Mouse (Mus musculus) lung, embryonic 14.5 days (tissue): ENCODE results near the gene Ntm. TPM values are rescaled to one million over a fixed set of nuclear protein-coding genes. Genes with fewer than 3 reads are reported as not detected.

Experiments used
- ATAC-seq: fragments of 200-750 bp; cut with Nextera tagmentation; 2 replicates; pipeline ENCODE4 v1.8.0; 2017; ENCODE audit warnings: mild to moderate bottlenecking, moderate TSS enrichment, moderate library complexity; ENCODE audit not compliant: insufficient read depth
- DNase-seq: peaks from one replicate; pipeline ENCODE4 v3.0.0-alpha.2; 2015
- H3K27ac ChIP-seq: fragments of 300-500 bp; sonication (generic); 2 replicates; pipeline ENCODE4 v1.5.1; 2014; ENCODE audit warnings: low read depth, mild to moderate bottlenecking, moderate library complexity
- H3K27me3 ChIP-seq: fragments of 300-500 bp; sonication (generic); 2 replicates; pipeline ENCODE4 v1.6.1; 2014; ENCODE audit warnings: low read length, control low read depth; ENCODE audit not compliant: insufficient read depth
- H3K36me3 ChIP-seq: fragments of 300-500 bp; sonication (generic); 2 replicates; pipeline ENCODE4 v1.6.1; 2014; ENCODE audit warnings: control low read depth; ENCODE audit not compliant: insufficient read depth
- H3K4me1 ChIP-seq: fragments of 300-500 bp; sonication (generic); 2 replicates; pipeline ENCODE4 v1.6.1; 2014; ENCODE audit warnings: antibody characterized with exemption, control low read depth; ENCODE audit not compliant: insufficient read depth
- H3K4me2 ChIP-seq: fragments of 300-500 bp; sonication (generic); 2 replicates; pipeline ENCODE4 v1.6.1; 2014; ENCODE audit warnings: mild to moderate bottlenecking
- H3K4me3 ChIP-seq: fragments of 300-500 bp; sonication (generic); 2 replicates; pipeline ENCODE4 v1.5.1; 2014; ENCODE audit warnings: low read depth, low read length
- H3K9ac ChIP-seq: fragments of 300-500 bp; sonication (generic); 2 replicates; pipeline ENCODE4 v1.6.1; 2014
- H3K9me3 ChIP-seq: fragments of 300-500 bp; sonication (generic); 2 replicates; pipeline ENCODE4 v1.6.1; 2016; ENCODE audit warnings: low read depth, low read length, control low read depth
- CTCF ChIP-seq: IDR thresholded peaks from 2 replicates; pipeline ENCODE4 v1.5.1; 2016; ENCODE audit warnings: antibody characterized with exemption, low read depth
- WGBS: fragments of 180-500 bp; shearing (Covaris S2); extraction: QIAGEN DNeasy Blood & Tissue Kit; methylation state at CpG from one replicate; pipeline ENCODE4 v1.1.7; 2014; 5-methylcytosine and 5-hydroxymethylcytosine counted together
- polyA plus RNA-seq: library from polyadenylated mRNA; unstranded; fragments of >200 nt; fragmentation: Nextera tagmentation; extraction: Ambion mirVana; gene quantifications from 2 replicates; pipeline ENCODE4 v1.2.1, GENCODE M21; 2014

Gene Ntm
- polyA plus RNA-seq, 1 experiment from 2014 or later: 22.1 TPM

DNA sequence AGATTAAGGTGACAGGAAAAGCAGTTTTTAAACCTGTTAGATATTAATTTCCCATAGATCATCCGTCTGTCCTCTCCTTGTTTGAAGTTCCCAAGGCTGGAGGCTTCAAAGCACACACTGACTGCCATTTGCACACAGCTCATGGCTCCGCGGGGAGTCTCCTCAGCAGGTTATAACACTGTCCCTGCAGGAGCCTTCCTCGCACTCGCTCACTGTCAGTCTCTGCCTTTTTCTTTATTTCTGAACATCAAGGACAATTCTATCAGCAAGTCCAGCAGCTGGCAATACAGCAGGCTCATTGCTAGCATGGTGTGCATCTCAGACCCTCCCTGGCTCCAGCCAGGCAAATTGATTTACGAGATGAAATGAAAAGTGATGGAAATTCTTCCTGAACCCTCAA is 485.7 kb downstream of the Ntm start:
- WGBS: 19% methylated on average over 6 of the region's 6 CpGs
- Histone ChIP-seq H3K4me3 (no peak overlapping the region), H3K4me2 (no peak overlapping the region), H3K4me1 (no peaks in the 10 kb centered on the region), H3K9ac (no peak overlapping the region), H3K27me3 (no peaks in the 10 kb centered on the region), H3K36me3 (no peaks in the 10 kb centered on the region), H3K9me3 (no peaks in the 10 kb centered on the region), H3K27ac (no peak overlapping the region)
- no peak for TF ChIP-seq CTCF
- ATAC-seq (no peak), DNase-seq (no peak)

DNA sequence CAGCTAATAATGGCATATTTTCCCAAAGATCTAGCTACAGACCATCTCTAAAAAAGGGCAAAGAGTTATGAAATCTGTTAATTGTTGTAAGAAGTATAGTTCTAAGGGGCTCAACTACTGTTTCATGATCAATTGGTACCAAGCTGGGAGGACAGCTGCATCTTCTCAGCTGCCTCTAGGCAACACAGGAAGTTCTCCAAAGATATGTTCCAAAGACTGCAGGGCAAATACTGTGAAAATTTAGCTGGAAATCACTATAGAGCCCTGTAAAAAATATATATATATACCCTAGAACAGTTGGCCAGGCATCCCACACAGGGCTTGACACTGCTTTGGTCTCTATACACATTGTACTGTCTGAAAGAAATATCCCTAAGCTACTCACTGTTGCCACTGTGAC is 489.5 kb downstream of the Ntm start:
- no peaks in the 10 kb centered on the region for H3K36me3 ChIP-seq

DNA sequence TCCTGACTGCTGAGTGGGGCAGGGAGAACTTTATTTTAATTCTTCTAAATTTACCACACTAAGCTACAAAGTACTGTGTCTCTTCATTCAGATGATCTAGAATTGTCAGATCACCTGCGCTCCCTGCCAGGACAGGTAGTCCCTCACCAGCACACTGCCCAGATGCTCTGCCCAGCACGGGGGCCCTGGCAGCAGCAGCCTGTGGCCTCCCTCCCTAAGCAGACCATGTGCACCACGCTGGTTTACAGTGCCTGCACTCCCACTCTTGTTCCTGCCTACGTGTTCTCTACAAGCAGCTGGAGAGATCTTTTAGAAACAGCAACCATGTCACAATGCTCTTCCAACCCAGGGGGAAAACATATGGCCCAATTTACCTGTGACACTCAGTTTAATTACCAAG is 490.7 kb downstream of the Ntm start:
- H3K27me3 ChIP-seq: no peaks in the 10 kb centered on the region
- TF ChIP-seq CTCF: no peak
- H3K9ac ChIP-seq: no peak overlapping the region
- H3K4me2 ChIP-seq: no peak overlapping the region
- WGBS: 64% methylated on average over 4 of the region's 4 CpGs
- 0 out of 2 replicates have a peak, but pooled peaks cover 2% of the 10 kb centered on the region for H3K4me1 ChIP-seq
- H3K27ac ChIP-seq: no peak overlapping the region
- no peaks in the 10 kb centered on the region for H3K36me3 ChIP-seq
- no peak overlapping the region for H3K4me3 ChIP-seq
- no peaks in the 10 kb centered on the region for H3K9me3 ChIP-seq
- DNase-seq: no peak
- no peak for ATAC-seq

More for the DNA sequence above, 489.5 kb downstream of the Ntm start:
- no peaks in the 10 kb centered on the region for H3K27me3 ChIP-seq
- DNase-seq: peak; percentile 67
- H3K9ac ChIP-seq: no peak overlapping the region
- TF ChIP-seq CTCF: no peak
- peak; percentile 68; the same call in 1 of the 2 replicates for ATAC-seq
- no peak overlapping the region for H3K4me3 ChIP-seq
- H3K4me2 ChIP-seq: no peak overlapping the region
- 0 out of 2 replicates have a peak, but pooled peaks cover 2% of the 10 kb centered on the region for H3K4me1 ChIP-seq
- no peak overlapping the region for H3K27ac ChIP-seq
- no peaks in the 10 kb centered on the region for H3K9me3 ChIP-seq

DNA sequence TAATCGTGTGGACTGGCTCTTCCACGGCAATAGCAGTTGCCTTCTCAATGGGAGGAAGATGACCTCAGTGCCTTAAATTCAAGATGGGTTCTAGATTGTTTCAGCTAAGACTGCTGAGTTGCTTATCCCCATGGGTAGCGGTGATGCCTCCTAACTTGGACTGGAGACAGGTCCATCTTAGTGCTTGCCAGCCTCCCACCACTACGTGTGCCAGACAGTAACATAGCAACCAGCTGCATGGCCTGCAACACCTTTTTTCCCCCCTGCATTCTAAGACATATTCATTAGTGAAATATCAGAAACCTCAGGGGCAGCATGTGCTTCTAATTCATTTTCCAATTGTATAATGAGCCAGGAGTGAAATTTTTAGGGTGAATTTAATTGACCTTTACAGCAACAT is 498.2 kb downstream of the Ntm start:
- H3K27me3 ChIP-seq: no peaks in the 10 kb centered on the region
- no peak overlapping the region for H3K27ac ChIP-seq
- no peaks in the 10 kb centered on the region for H3K4me1 ChIP-seq
- no peaks in the 10 kb centered on the region for H3K9me3 ChIP-seq
- no peak for ATAC-seq
- no peak for TF ChIP-seq CTCF
- H3K4me3 ChIP-seq: no peak overlapping the region
- H3K4me2 ChIP-seq: no peak overlapping the region
- H3K36me3 ChIP-seq: no peaks in the 10 kb centered on the region
- no peak overlapping the region for H3K9ac ChIP-seq
- WGBS: 82% methylated on average over 4 of the region's 4 CpGs
- DNase-seq: no peak

DNA sequence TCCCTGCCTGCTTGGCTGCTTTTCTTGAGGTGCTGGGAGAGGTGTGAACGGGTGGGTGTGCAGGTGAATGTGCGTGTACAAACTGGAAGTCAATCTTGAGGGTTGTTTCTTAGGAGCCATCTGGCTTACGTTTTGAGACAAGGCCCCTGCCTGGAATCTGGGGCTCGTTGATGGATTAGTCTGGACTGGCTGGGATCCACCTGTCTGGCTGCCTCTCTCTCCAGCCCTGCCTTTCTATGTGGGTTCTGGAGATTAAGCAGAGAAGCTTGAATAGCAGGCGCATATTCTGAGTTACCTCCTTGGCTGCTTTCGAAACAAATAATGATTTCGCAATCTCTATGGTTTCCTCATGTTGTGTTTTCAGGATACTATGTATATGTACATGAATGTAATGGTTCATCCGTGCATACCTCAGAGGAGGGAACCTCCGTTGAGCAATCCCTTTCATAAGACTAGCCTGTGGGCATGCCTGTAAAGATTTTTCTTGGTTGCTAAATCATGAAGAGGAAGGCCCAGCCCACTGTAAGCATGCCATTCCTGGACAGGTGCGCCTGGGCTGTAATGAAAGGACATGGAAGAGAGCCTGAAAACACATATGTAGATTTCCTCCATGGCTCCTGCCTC is 499.9 kb downstream of the Ntm start:
- no peak overlapping the region for H3K4me2 ChIP-seq
- 68% methylated on average over 10 of the region's 10 CpGs for WGBS
- H3K27me3 ChIP-seq: no peaks in the 10 kb centered on the region
- ATAC-seq (no peak), DNase-seq (peak; percentile 3)
- H3K9me3 ChIP-seq: no peaks in the 10 kb centered on the region
- no peaks in the 10 kb centered on the region for H3K4me1 ChIP-seq
- TF ChIP-seq CTCF: no peak
- no peaks in the 10 kb centered on the region for H3K36me3 ChIP-seq
- H3K27ac ChIP-seq: no peak overlapping the region
- no peak overlapping the region for H3K4me3 ChIP-seq
- H3K9ac ChIP-seq: no peak overlapping the region

DNA sequence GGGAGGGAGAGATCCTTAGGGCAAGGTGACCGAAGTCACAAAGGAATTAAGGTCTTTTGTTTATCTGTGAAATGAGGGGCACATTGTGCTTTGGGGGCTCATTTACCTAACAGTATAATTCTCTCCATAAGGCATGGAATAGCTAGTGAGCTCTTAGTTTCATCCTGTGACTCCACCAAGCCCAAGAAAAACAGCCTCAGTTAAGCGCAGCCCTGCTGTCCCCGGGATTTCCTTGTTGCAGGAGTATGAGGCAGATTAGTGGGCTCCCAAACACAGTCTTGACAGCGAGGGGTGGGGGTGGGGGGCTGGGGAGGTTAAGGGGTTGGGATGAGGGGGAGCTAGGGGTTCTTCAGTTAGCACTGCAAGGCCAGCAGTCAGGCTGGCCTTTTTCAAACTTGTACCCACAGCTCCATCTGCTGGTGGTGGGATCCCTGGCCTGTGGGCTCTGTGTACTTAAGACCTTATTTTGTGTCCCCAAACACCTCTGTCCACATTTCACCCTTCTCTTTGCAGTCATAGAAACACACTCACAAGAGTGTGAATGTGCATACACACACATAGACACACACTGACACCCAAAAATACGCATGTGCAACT is 504.9 kb downstream of the Ntm start:
- DNase-seq: peak; percentile 92
- H3K36me3 ChIP-seq: no peaks in the 10 kb centered on the region
- no peaks in the 10 kb centered on the region for H3K9me3 ChIP-seq
- peak; percentile 64; the same call in 1 of the 2 replicates for ATAC-seq
- no peak overlapping the region for H3K4me3 ChIP-seq
- H3K9ac ChIP-seq: no peak overlapping the region
- TF ChIP-seq CTCF: peak; percentile 78
- H3K4me2 ChIP-seq: no peak overlapping the region
- H3K27me3 ChIP-seq: no peaks in the 10 kb centered on the region
- H3K4me1 ChIP-seq: no peaks in the 10 kb centered on the region
- 12% methylated on average over 5 of the region's 5 CpGs for WGBS
- no peak overlapping the region for H3K27ac ChIP-seq

DNA sequence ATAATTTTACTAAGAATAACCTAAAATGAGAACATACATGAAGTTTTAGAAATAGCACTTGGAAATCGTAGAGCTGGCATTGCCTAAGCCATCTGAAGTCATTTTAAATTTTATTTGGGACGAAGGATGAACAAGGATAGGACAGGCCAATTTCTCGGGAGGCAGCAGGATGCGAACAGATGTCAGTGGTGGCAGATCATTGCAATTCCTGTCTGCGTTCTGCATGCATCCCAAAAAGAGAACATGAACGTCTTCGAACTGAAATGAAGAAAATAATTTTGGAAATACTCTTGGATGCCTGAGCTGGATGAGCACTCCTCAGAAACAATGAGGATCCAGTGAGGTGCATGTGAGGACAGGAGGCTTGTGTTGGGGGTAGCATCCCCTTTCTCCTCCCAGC is 506.9 kb downstream of the Ntm start:
- DNase-seq: no peak
- WGBS: 83% methylated on average over 7 of the region's 7 CpGs
- TF ChIP-seq CTCF: no peak
- no peak for ATAC-seq
- Histone ChIP-seq H3K27ac (no peak overlapping the region), H3K9ac (no peak overlapping the region), H3K4me2 (no peak overlapping the region), H3K27me3 (no peaks in the 10 kb centered on the region), H3K36me3 (no peaks in the 10 kb centered on the region), H3K4me3 (no peak overlapping the region), H3K4me1 (no peaks in the 10 kb centered on the region), H3K9me3 (no peaks in the 10 kb centered on the region)
